7 mouse cellular contexts compared by ENCODE assay signal in genomic region chr1:87852081-87852790, GRCm38 (mm10). TPM values are rescaled to one million over a fixed set of nuclear protein-coding genes. Genes with fewer than 3 reads are reported as not detected.
DNase-seq lines count a peak whose midpoint lies in the region; ATAC-seq and TF ChIP-seq lines count a peak whose summit lies in the region.

No protein-coding gene starts in this region.

- TF ChIP-seq CTCF in olfactory bulb, adult 2 months (IDR thresholded peaks at IDR 0.05; ENCODE audit: insufficient read depth, low read depth, low read length) = no peak

- no peak for DNase-seq in lung, postnatal 14 days
- no peak for DNase-seq in limb, embryonic 11.5 days (ENCODE audit: low spot score)
- DNase-seq in layer of hippocampus, adult 18-20 months (ENCODE audit: low spot score in 2 of 2) = no peak
- DNase-seq in frontal cortex, postnatal 14 days (ENCODE audit: low spot score in 2 of 2) = no peak

- no peaks in the 10 kb centered on the region for H3K9me3 ChIP-seq in lung, embryonic 15.5 days
- H3K9me3 ChIP-seq in forebrain, embryonic 12.5 days = no peaks in the 10 kb centered on the region
- H3K9me3 ChIP-seq in limb, embryonic 11.5 days (ENCODE audit: control insufficient read depth, low read length) = no peaks in the 10 kb centered on the region

- H3K4me1 ChIP-seq in lung, embryonic 15.5 days = peaks cover 47% of the 10 kb centered on the region
- H3K4me1 ChIP-seq in forebrain, embryonic 12.5 days = peaks cover 23% of the 10 kb centered on the region
- peaks cover 21% of the 10 kb centered on the region for H3K4me1 ChIP-seq in limb, embryonic 11.5 days (ENCODE audit: control insufficient read depth, insufficient read depth, low read length)
- H3K4me1 ChIP-seq in olfactory bulb, adult 2 months (ENCODE audit: control insufficient read depth, insufficient read depth, low read length) = peaks cover 23% of the 10 kb centered on the region

- no peak for TF ChIP-seq POLR2A in olfactory bulb, adult 2 months (IDR thresholded peaks at IDR 0.05; ENCODE audit: insufficient read depth, low read depth, low read length)

- H3K9ac ChIP-seq in lung, embryonic 15.5 days = peak overlapping the region; percentile 38
- peak overlapping the region; percentile 96; the same call in 1 of the 2 replicates for H3K9ac ChIP-seq in forebrain, embryonic 12.5 days
- peak overlapping the region; percentile 30; the same call in 1 of the 2 replicates for H3K9ac ChIP-seq in limb, embryonic 11.5 days (ENCODE audit: low read length)

- peak overlapping the region; percentile 57; the same call in 1 of the 2 replicates for H3K27ac ChIP-seq in lung, embryonic 15.5 days
- no peak overlapping the region for H3K27ac ChIP-seq in forebrain, embryonic 12.5 days
- no peak overlapping the region for H3K27ac ChIP-seq in limb, embryonic 11.5 days (replicated peaks; ENCODE audit: low read depth, low read length)
- H3K27ac ChIP-seq in olfactory bulb, adult 2 months (ENCODE audit: insufficient read depth, low read depth, low read length) = peak overlapping the region; percentile 76

- WGBS in lung, embryonic 15.5 days = 54% methylated on average over 5 of the region's 5 CpGs
- 57% methylated on average over 5 of the region's 5 CpGs for WGBS in forebrain, embryonic 12.5 days
- 58% methylated on average over 5 of the region's 5 CpGs for WGBS in limb, embryonic 11.5 days
- WGBS in olfactory bulb, adult 2 months = 47% methylated on average over 5 of the region's 5 CpGs

- H3K27me3 ChIP-seq in lung, embryonic 15.5 days = no peaks in the 10 kb centered on the region
- no peaks in the 10 kb centered on the region; the same call in 1 of the 2 replicates for H3K27me3 ChIP-seq in forebrain, embryonic 12.5 days
- no peaks in the 10 kb centered on the region for H3K27me3 ChIP-seq in limb, embryonic 11.5 days (ENCODE audit: control insufficient read depth, insufficient read depth, low read length)

- no peak for ATAC-seq in lung, embryonic 15.5 days (ENCODE audit: borderline replicate concordance, extremely low read depth, low FRiP score, low TSS enrichment)
- no peak for ATAC-seq in forebrain, embryonic 12.5 days (ENCODE audit: low FRiP score)
- ATAC-seq in limb, embryonic 11.5 days (ENCODE audit: insufficient number of reproducible peaks, low FRiP score, low TSS enrichment, low read depth) = no peak

- H3K4me3 ChIP-seq in lung, embryonic 15.5 days = peak overlapping the region; percentile 73
- H3K4me3 ChIP-seq in forebrain, embryonic 12.5 days (replicated peaks) = peak overlapping the region; percentile 98
- peak overlapping the region; percentile 92; the same call in 1 of the 2 replicates for H3K4me3 ChIP-seq in limb, embryonic 11.5 days (ENCODE audit: low read depth, low read length)
- peak overlapping the region; percentile 91 for H3K4me3 ChIP-seq in olfactory bulb, adult 2 months (ENCODE audit: insufficient read depth, low read depth, low read length)

- peak overlapping the region; percentile 87 for H3K4me2 ChIP-seq in lung, embryonic 15.5 days
- H3K4me2 ChIP-seq in forebrain, embryonic 12.5 days = peak overlapping the region; percentile 94
- peak overlapping the region; percentile 89 for H3K4me2 ChIP-seq in limb, embryonic 11.5 days (ENCODE audit: low read depth, severe bottlenecking)

- no peaks in the 10 kb centered on the region for H3K36me3 ChIP-seq in lung, embryonic 15.5 days
- H3K36me3 ChIP-seq in forebrain, embryonic 12.5 days (replicated peaks) = no peaks in the 10 kb centered on the region
- no peaks in the 10 kb centered on the region for H3K36me3 ChIP-seq in limb, embryonic 11.5 days (ENCODE audit: control insufficient read depth, insufficient read depth, low read length)

RNA-seq across cellular contexts. Expression of gene Dgkd, which starts 0.9 kb away (rescaled TPM):
- polyA plus RNA-seq in lung, embryonic 15.5 days (2015; fragmentation: Nextera tagmentation; extraction: Ambion mirVana) = 29.6 and 33.5 TPM in 2 replicates
- polyA plus RNA-seq in forebrain, embryonic 12.5 days (2016; fragmentation: Nextera tagmentation; extraction: Ambion mirVana) = 43.2 and 45.8 TPM in 2 replicates
- polyA plus RNA-seq in limb, embryonic 11.5 days (2014; fragmentation: Nextera tagmentation; extraction: Ambion mirVana) = 37.5 and 39.1 TPM in 2 replicates
- 128 and 379 TPM in 2 replicates for polyA plus RNA-seq in olfactory bulb, adult 2 months (2012; ENCODE audit: insufficient read depth, insufficient read length, low replicate concordance, missing spikeins)
- 100 to 1,000 TPM in 1 of 2 experiments, 10 to 100 TPM in 1; 92.0 to 100 TPM for total RNA-seq in layer of hippocampus, adult 18-20 months (2021)

RNA-seq across cellular contexts. Expression of gene Sag, which starts 48.8 kb away (rescaled TPM):
- polyA plus RNA-seq in lung, embryonic 15.5 days (2015; fragmentation: Nextera tagmentation; extraction: Ambion mirVana) = 1.2 and 1.3 TPM in 2 replicates
- polyA plus RNA-seq in forebrain, embryonic 12.5 days (2016; fragmentation: Nextera tagmentation; extraction: Ambion mirVana) = 2.7 TPM in 2 replicates
- 2.3 and 3.4 TPM in 2 replicates for polyA plus RNA-seq in limb, embryonic 11.5 days (2014; fragmentation: Nextera tagmentation; extraction: Ambion mirVana)
- polyA plus RNA-seq in olfactory bulb, adult 2 months (2012; ENCODE audit: insufficient read depth, insufficient read length, low replicate concordance, missing spikeins) = not detected in 2 replicates
- 1 to 10 TPM; 1.9 to 2.1 TPM for total RNA-seq in layer of hippocampus, adult 18-20 months (2021)

Comparison
In these comparisons a context has a peak if more than half of its experiments do, and no peak if none do; other contexts are left out.
1. H3K27ac ChIP-seq: peak in lung, embryonic 15.5 days (single experiment) and olfactory bulb, adult 2 months (single experiment); none in forebrain, embryonic 12.5 days (single experiment) and limb, embryonic 11.5 days (single experiment).
2. H3K9ac ChIP-seq: peak in every context shown above with its lines; median percentile 96 in forebrain, embryonic 12.5 days; 38 in lung, embryonic 15.5 days; 30 in limb, embryonic 11.5 days.
3. Peak in every context shown above with its lines, with median percentiles within 50 percentile points of each other: H3K4me2 ChIP-seq and H3K4me3 ChIP-seq.